Mouse (Mus musculus): ENCODE measurements around the gene Slit3. TPM values are rescaled to one million over a fixed set of nuclear protein-coding genes. Genes with fewer than 3 reads are reported as not detected.

Slit3 gene
- polyA plus RNA-seq, 1 experiment from 2014 or later: 4.8 TPM

DNA sequence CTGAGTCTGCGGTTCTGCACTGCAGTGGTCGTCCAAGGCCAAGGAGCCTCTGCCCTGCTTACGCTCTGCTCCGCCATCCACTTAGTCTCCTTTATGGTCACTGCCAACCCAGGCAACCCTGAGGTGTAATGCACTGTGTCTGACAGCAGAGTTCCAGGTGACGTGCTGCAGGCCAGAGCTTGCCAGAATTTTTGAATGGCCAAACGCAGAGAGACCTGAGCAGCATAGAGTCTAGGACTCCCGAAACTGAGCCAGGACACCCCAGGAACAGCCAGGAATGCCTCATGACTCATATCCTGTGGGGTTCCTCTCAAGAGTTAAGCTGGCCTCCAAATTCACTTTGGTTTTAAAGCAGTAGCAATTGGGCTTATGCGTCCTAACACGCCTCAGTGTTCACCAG lies 429.0 kb downstream of the Slit3 start:
- no peak overlapping the region for H3K4me2 ChIP-seq (replicated peaks; ENCODE audit: low read depth)
- no peaks in the 10 kb centered on the region for H3K4me1 ChIP-seq (replicated peaks; ENCODE audit: control insufficient read depth, insufficient read depth, low read length)
- no peak for ATAC-seq
- H3K9ac ChIP-seq (ENCODE audit: low read depth, low read length): no peak overlapping the region
- no peaks in the 10 kb centered on the region for H3K27me3 ChIP-seq (replicated peaks; ENCODE audit: control insufficient read depth, insufficient read depth, low read length)
- H3K36me3 ChIP-seq (ENCODE audit: control insufficient read depth, insufficient read depth): no peaks in the 10 kb centered on the region
- no peaks in the 10 kb centered on the region for H3K9me3 ChIP-seq (ENCODE audit: control insufficient read depth)
- no peak overlapping the region for H3K27ac ChIP-seq (ENCODE audit: low read depth, low read length)
- no peak for TF ChIP-seq CTCF (IDR thresholded peaks at IDR 0.05; ENCODE audit: low read depth)
- WGBS: 84% methylated on average over 9 of the region's 9 CpGs
- no peak overlapping the region for H3K4me3 ChIP-seq (ENCODE audit: low read depth, low read length)

DNA sequence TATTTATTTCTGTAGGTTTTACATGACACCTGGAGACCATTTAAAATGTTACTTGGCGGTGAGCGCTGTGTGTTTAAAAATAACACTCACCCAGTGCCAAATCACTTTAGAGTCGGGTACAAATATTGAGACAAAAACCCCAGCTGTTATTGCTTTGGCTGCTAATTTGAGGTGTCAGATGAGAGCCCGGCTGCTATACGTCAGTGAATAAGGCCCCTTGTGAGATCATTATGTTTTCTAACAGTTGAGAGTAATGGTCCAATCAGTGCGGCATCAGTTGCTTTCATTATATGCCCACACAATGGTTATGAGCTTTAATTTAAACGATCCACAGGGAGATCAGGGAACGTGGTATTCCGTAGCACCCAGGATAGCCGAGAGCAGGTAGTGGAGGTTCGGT lies 435.2 kb downstream of the Slit3 start:
- Histone ChIP-seq H3K27ac (ENCODE audit: low read depth, low read length) (no peak overlapping the region), H3K27me3 (replicated peaks; ENCODE audit: control insufficient read depth, insufficient read depth, low read length) (no peaks in the 10 kb centered on the region), H3K4me2 (replicated peaks; ENCODE audit: low read depth) (no peak overlapping the region), H3K4me1 (replicated peaks; ENCODE audit: control insufficient read depth, insufficient read depth, low read length) (no peaks in the 10 kb centered on the region), H3K4me3 (ENCODE audit: low read depth, low read length) (no peak overlapping the region), H3K36me3 (ENCODE audit: control insufficient read depth, insufficient read depth) (no peaks in the 10 kb centered on the region), H3K9ac (ENCODE audit: low read depth, low read length) (no peak overlapping the region), H3K9me3 (ENCODE audit: control insufficient read depth) (no peaks in the 10 kb centered on the region)
- WGBS: 80% methylated on average over 11 of the region's 11 CpGs
- ATAC-seq: no peak
- TF ChIP-seq CTCF (IDR thresholded peaks at IDR 0.05; ENCODE audit: low read depth): no peak

DNA sequence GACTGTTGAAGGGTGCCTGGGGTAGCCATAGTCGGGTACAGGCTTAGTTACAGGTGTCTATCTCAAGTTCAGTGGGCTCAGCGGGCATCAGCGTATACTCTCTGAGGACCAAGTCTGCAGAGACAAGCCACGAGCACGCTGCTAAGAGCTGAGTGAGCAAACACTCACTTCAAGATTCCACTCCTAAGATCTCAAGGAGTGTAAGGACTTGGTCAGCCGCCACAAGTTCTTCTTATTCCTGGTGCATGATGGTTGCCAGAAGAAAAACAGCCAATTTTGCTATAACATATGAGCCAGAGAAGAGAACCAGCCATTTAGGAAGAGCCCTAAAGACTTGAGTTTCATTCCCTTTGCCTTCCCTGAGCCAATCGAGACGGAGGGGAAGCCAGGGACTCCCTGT lies 436.5 kb downstream of the Slit3 start:
- Histone ChIP-seq H3K27me3 (replicated peaks; ENCODE audit: control insufficient read depth, insufficient read depth, low read length) (no peaks in the 10 kb centered on the region), H3K36me3 (ENCODE audit: control insufficient read depth, insufficient read depth) (no peaks in the 10 kb centered on the region), H3K9ac (ENCODE audit: low read depth, low read length) (no peak overlapping the region), H3K4me1 (replicated peaks; ENCODE audit: control insufficient read depth, insufficient read depth, low read length) (no peaks in the 10 kb centered on the region), H3K4me2 (replicated peaks; ENCODE audit: low read depth) (no peak overlapping the region), H3K4me3 (ENCODE audit: low read depth, low read length) (no peak overlapping the region), H3K9me3 (ENCODE audit: control insufficient read depth) (no peaks in the 10 kb centered on the region), H3K27ac (ENCODE audit: low read depth, low read length) (no peak overlapping the region)
- ATAC-seq: no peak
- 84% methylated on average over 8 of the region's 8 CpGs for WGBS
- no peak for TF ChIP-seq CTCF (IDR thresholded peaks at IDR 0.05; ENCODE audit: low read depth)

DNA sequence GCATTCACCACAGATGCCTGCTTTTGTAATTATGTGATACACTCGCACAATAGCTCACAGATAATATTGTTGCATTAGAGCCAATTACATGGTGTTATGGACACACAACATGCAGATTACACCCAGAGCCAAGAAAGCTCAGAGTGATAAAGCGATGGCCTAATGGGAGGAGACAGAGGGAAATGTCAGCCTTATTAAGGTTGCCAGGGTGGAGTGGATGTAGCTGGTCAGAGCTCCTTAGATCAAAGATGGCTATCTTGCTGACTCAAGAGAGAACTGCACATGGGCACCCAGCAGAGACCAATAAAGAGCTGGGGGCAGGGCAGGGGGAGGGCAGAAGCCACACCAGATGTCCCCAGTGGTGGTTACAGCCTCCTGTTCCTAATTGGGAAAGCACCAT lies 437.3 kb downstream of the Slit3 start:
- WGBS: 89% methylated on average over 2 of the region's 2 CpGs
- H3K9me3 ChIP-seq (ENCODE audit: control insufficient read depth): no peaks in the 10 kb centered on the region
- H3K27ac ChIP-seq (ENCODE audit: low read depth, low read length): no peak overlapping the region
- no peak overlapping the region for H3K9ac ChIP-seq (ENCODE audit: low read depth, low read length)
- no peaks in the 10 kb centered on the region for H3K4me1 ChIP-seq (replicated peaks; ENCODE audit: control insufficient read depth, insufficient read depth, low read length)
- H3K4me2 ChIP-seq (replicated peaks; ENCODE audit: low read depth): no peak overlapping the region
- no peak for ATAC-seq
- no peak for TF ChIP-seq CTCF (IDR thresholded peaks at IDR 0.05; ENCODE audit: low read depth)
- no peak overlapping the region for H3K4me3 ChIP-seq (ENCODE audit: low read depth, low read length)
- no peaks in the 10 kb centered on the region for H3K27me3 ChIP-seq (replicated peaks; ENCODE audit: control insufficient read depth, insufficient read depth, low read length)
- H3K36me3 ChIP-seq (ENCODE audit: control insufficient read depth, insufficient read depth): no peaks in the 10 kb centered on the region

DNA sequence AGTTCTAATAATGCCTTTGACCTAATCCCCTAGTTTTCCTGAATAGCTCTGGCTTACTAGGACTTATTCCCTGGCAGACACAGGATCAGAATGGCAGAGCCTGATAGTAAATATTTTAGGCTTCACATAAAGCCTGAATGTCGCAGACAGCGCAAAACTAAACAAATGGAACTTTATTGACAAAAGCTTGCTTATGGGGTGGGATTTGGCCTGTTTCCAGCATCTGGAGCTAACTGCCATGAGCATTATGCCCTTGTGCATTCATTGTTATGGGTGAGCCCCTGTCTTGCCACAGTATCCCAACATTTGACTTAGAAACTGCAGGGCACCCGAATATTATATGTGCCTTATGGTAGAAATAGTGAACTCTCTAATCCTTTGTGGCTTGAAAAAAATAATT lies 438.4 kb downstream of the Slit3 start:
- Histone ChIP-seq H3K4me3 (ENCODE audit: low read depth, low read length) (no peak overlapping the region), H3K4me2 (replicated peaks; ENCODE audit: low read depth) (no peak overlapping the region), H3K9ac (ENCODE audit: low read depth, low read length) (no peak overlapping the region), H3K4me1 (replicated peaks; ENCODE audit: control insufficient read depth, insufficient read depth, low read length) (no peaks in the 10 kb centered on the region), H3K9me3 (ENCODE audit: control insufficient read depth) (no peaks in the 10 kb centered on the region), H3K27me3 (replicated peaks; ENCODE audit: control insufficient read depth, insufficient read depth, low read length) (no peaks in the 10 kb centered on the region), H3K27ac (ENCODE audit: low read depth, low read length) (no peak overlapping the region), H3K36me3 (ENCODE audit: control insufficient read depth, insufficient read depth) (no peaks in the 10 kb centered on the region)
- no peak for ATAC-seq
- 75% methylated on average over 3 of the region's 3 CpGs for WGBS
- no peak for TF ChIP-seq CTCF (IDR thresholded peaks at IDR 0.05; ENCODE audit: low read depth)

DNA sequence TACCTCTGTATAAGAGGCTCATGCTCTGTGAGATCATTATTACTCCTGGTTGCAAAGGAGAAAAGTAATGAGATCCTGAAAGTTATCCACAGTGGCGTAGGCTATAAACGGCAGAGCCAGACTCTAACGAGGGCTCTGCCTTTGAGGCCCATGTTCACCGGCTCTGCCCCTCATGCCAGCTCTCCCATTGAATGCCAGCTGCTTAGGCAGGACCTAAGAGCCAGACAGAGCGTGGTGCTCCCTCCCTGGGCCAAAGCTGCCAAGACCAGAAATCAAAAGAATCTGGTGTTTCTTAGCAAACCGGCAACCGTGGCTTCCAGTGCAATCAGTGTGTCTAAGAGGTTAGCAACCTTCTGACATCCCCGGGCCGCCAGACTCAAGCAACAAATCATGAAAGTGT lies 440.7 kb downstream of the Slit3 start:
- no peaks in the 10 kb centered on the region for H3K4me1 ChIP-seq (replicated peaks; ENCODE audit: control insufficient read depth, insufficient read depth, low read length)
- no peaks in the 10 kb centered on the region for H3K27me3 ChIP-seq (replicated peaks; ENCODE audit: control insufficient read depth, insufficient read depth, low read length)
- no peaks in the 10 kb centered on the region for H3K36me3 ChIP-seq (ENCODE audit: control insufficient read depth, insufficient read depth)
- ATAC-seq: no peak
- H3K9ac ChIP-seq (ENCODE audit: low read depth, low read length): no peak overlapping the region
- H3K4me2 ChIP-seq (replicated peaks; ENCODE audit: low read depth): no peak overlapping the region
- TF ChIP-seq CTCF (IDR thresholded peaks at IDR 0.05; ENCODE audit: low read depth): no peak
- no peak overlapping the region for H3K4me3 ChIP-seq (ENCODE audit: low read depth, low read length)
- WGBS: 64% methylated on average over 9 of the region's 9 CpGs
- H3K27ac ChIP-seq (ENCODE audit: low read depth, low read length): no peak overlapping the region
- no peaks in the 10 kb centered on the region for H3K9me3 ChIP-seq (ENCODE audit: control insufficient read depth)

DNA sequence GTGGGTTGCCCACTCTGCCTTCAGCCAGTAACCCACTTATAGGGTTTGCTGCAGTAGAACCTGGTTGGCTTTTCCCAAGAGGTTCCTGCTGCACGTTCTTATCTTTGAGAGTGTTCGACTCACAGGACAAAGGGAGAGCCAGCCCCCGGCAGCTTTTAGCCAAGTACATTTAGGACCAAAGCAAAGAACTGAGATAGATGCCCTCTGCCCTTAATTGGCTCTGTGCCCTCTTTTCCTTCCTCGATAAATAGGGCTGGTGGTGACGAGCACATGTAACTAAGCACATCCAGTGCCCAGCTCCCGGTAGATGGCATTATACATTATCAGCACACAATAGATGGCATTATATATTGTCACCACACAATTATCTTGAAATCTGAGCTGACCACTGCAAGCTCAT lies 444.3 kb downstream of the Slit3 start:
- Histone ChIP-seq H3K9ac (ENCODE audit: low read depth, low read length) (no peak overlapping the region), H3K27me3 (replicated peaks; ENCODE audit: control insufficient read depth, insufficient read depth, low read length) (no peaks in the 10 kb centered on the region), H3K4me3 (ENCODE audit: low read depth, low read length) (no peak overlapping the region), H3K4me1 (replicated peaks; ENCODE audit: control insufficient read depth, insufficient read depth, low read length) (no peaks in the 10 kb centered on the region), H3K4me2 (replicated peaks; ENCODE audit: low read depth) (no peak overlapping the region), H3K9me3 (ENCODE audit: control insufficient read depth) (no peaks in the 10 kb centered on the region), H3K27ac (ENCODE audit: low read depth, low read length) (no peak overlapping the region), H3K36me3 (ENCODE audit: control insufficient read depth, insufficient read depth) (no peaks in the 10 kb centered on the region)
- 60% methylated on average over 6 of the region's 6 CpGs for WGBS
- ATAC-seq: no peak
- no peak for TF ChIP-seq CTCF (IDR thresholded peaks at IDR 0.05; ENCODE audit: low read depth)

Measured in intestine, postnatal 0 days (tissue).